Mouse (Mus musculus) neural tube, embryonic 12.5 days (tissue): ENCODE results near the gene Clk2. TPM values are rescaled to one million over a fixed set of nuclear protein-coding genes. Genes with fewer than 3 reads are reported as not detected.

ENCODE experiments used
- ATAC-seq: fragments of 200-750 bp; cut with Nextera tagmentation; 2 replicates; pipeline ENCODE4 v1.8.0; 2017; ENCODE audit warnings: low read depth, mild to moderate bottlenecking, moderate TSS enrichment, moderate library complexity; ENCODE audit not compliant: low FRiP score
- H3K27ac ChIP-seq: fragments of 300-500 bp; sonication (generic); 2 replicates; pipeline ENCODE4 v1.5.1; 2016
- H3K27me3 ChIP-seq: fragments of 300-500 bp; sonication (generic); replicated peaks from 2 replicates; pipeline ENCODE4 v1.6.1; 2016; ENCODE audit warnings: mild to moderate bottlenecking
- H3K36me3 ChIP-seq: fragments of 300-500 bp; sonication (generic); 2 replicates; pipeline ENCODE4 v1.6.1; 2016; ENCODE audit warnings: mild to moderate bottlenecking
- H3K4me1 ChIP-seq: fragments of 300-500 bp; sonication (generic); 2 replicates; pipeline ENCODE4 v1.6.1; 2016
- H3K4me2 ChIP-seq: fragments of 300-500 bp; sonication (generic); replicated peaks from 2 replicates; pipeline ENCODE4 v1.6.1; 2016; ENCODE audit warnings: mild to moderate bottlenecking
- H3K4me3 ChIP-seq: fragments of 300-500 bp; sonication (generic); 2 replicates; pipeline ENCODE4 v1.5.1; 2016
- H3K9ac ChIP-seq: fragments of 300-500 bp; sonication (generic); 2 replicates; pipeline ENCODE4 v1.6.1; 2016; ENCODE audit warnings: mild to moderate bottlenecking
- H3K9me3 ChIP-seq: fragments of 300-500 bp; sonication (generic); 2 replicates; pipeline ENCODE4 v1.6.1; 2016; ENCODE audit warnings: mild to moderate bottlenecking
- WGBS: fragments of 180-500 bp; shearing (Covaris S2); methylation state at CpG from one replicate; pipeline ENCODE4 v1.1.7; 2016; 5-methylcytosine and 5-hydroxymethylcytosine counted together
- polyA plus RNA-seq: library from polyadenylated mRNA; unstranded; fragments of >200 nt; fragmentation: Nextera tagmentation; extraction: Ambion mirVana; gene quantifications from 2 replicates; pipeline ENCODE4 v1.2.1, GENCODE M21; 2016

Gene Clk2
- polyA plus RNA-seq = 38.5 and 43.0 TPM in 2 replicates

DNA sequence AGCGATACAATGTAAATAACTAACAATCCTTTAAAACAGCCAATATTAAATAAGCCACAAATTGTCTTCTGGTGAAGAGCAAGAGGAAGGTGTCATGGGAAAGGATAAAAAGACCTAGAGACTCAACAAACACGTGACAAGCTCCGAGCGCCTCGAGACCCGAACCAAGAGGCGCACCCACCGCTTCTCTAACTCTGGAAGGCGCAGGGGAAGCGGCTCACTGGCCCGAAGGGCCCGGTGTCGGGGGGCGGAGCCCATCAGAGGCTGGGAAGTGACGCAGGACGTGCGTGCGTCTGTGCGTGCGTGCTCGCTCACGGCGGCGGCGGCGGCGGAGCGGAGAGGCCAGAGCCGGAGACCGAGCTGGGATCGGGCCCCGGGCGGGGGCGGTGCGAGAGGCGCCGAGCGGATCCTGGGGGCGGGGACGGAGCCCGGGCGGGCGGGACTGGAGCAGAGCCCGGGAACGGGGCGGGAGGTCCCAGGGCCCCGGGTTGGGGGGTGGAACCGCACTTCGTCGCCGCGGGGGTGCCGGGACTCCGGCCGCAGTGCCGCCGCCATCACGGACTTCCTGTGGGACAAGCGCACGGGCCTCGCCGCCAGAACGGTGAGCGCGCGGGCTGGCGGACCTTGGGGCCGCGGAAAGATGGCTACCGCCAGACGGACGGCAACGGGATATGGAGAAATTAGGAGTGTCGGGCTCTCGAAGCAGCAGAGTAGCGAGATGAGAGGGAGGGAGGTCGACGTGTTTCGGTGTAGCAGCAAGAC lies at the start of gene Clk2:
Clk2 (plus strand) TSS at position 290 of the 762 bp plus-strand sequence.
- Histone ChIP-seq H3K4me3 (peak within 1 kb of the TSS; percentile 84), H3K27ac (peak within 1 kb of the TSS; percentile 83), H3K27me3 (no peaks in the 10 kb centered on the region), H3K4me1 (peaks cover 21% of the 10 kb centered on the region), H3K9ac (peak within 1 kb of the TSS; percentile 94), H3K36me3 (peaks cover 28% of the 10 kb centered on the region), H3K4me2 (peak within 1 kb of the TSS; percentile 60), H3K9me3 (no peaks in the 10 kb centered on the region)
- WGBS = under 1% methylated on average over 79 of the region's 79 CpGs
- peak; percentile 94 for ATAC-seq

DNA sequence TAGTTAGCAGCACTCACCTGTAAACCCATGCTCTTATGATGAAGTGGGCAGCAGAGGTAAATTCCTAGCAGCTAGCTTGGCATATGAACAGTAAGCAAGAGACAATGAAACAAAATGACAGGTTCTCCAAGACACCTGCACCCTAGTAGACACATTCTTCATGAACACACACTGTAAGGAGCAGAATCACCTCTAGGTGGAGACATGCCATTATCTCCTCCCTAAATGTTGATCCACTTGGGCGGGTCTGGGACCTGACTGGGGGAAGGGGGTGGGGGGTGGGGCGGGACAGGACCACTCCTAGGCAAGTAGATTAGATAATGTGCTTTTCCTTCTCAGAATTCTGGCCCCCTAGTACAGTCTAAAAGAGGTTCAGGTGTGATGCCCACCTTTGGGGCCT lies 49.1 kb upstream of the Clk2 start:
- H3K9me3 ChIP-seq = no peaks in the 10 kb centered on the region
- WGBS = 3% methylated on average over 2 of the region's 2 CpGs
- no peak overlapping the region for H3K4me3 ChIP-seq
- H3K27me3 ChIP-seq = no peaks in the 10 kb centered on the region
- no peaks in the 10 kb centered on the region for H3K4me1 ChIP-seq
- no peaks in the 10 kb centered on the region for H3K36me3 ChIP-seq
- H3K4me2 ChIP-seq = no peak overlapping the region
- no peak overlapping the region for H3K27ac ChIP-seq
- ATAC-seq = no peak
- H3K9ac ChIP-seq = no peak overlapping the region

DNA sequence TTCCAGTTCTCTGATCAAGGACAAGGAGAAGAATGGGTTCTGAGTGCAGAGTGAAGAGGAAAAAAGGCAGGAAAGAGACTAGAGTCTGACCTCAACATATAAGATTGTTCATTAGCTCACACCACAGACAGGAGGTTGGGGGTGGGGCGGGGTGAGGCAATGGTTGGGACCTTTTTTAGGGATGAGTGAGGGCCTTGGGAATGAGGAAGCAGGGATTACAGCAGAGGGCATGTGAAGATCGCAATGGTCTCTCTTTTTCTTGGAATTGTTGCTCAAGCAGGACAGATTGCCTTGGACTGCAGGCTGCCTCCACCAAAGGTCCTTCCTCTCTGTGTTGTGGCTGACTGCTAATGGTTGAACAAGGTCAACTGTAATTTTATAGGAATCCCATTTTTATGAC lies 41.3 kb upstream of the Clk2 start:
- Histone ChIP-seq H3K9me3 (no peaks in the 10 kb centered on the region), H3K27me3 (no peaks in the 10 kb centered on the region), H3K4me1 (no peaks in the 10 kb centered on the region), H3K4me3 (no peak overlapping the region), H3K9ac (no peak overlapping the region), H3K27ac (no peak overlapping the region), H3K36me3 (no peaks in the 10 kb centered on the region), H3K4me2 (no peak overlapping the region)
- whole genome bisulfite sequencing = 78% methylated on average over 2 of the region's 2 CpGs
- ATAC-seq = no peak

DNA sequence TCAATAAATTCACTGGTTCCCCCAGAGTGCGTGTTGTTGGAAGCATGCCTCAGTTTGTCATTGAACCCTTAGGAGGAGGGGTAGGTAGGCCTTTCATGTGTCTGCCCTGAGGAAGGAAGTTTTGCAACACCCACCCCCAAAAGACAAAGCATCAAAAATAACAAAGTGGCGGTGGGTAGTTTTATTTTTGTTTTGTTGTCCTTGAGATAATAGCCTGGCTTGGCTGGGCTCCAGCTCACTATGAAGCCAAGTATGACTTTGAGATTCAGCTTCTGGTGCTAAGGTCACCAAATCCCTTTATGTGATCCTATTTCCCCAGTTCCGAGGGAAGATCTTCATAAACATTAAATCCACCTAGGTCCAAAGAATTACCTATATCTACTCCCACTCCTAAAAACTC lies 40.4 kb upstream of the Clk2 start:
- no peak overlapping the region for H3K27ac ChIP-seq
- H3K9ac ChIP-seq = no peak overlapping the region
- H3K36me3 ChIP-seq = no peaks in the 10 kb centered on the region
- ATAC-seq = no peak
- no peaks in the 10 kb centered on the region for H3K9me3 ChIP-seq
- H3K4me3 ChIP-seq = no peak overlapping the region
- H3K4me2 ChIP-seq = no peak overlapping the region
- H3K27me3 ChIP-seq = no peaks in the 10 kb centered on the region
- H3K4me1 ChIP-seq = no peaks in the 10 kb centered on the region
- WGBS = 89% methylated on average over 3 of the region's 3 CpGs

DNA sequence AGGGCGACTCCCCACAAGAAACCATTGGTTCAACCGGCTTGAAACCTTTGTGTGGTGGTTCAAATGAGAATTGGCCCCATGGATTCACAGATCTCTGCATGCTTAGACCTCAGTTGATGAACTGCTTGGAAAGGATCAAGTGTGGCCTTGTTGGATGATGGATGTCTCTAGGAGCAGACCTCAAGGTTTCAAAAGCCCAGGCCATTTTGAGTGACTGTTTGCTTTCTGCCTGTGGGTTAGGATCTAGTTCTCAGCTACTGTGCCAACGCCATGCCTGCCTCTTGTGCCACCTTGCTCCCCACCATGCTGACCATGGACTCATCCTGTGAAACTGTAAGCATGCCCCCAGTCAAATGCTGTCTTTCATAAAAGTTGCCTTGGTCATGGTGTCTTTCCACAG lies 38.6 kb upstream of the Clk2 start:
- Histone ChIP-seq H3K27me3 (no peaks in the 10 kb centered on the region), H3K4me3 (no peak overlapping the region), H3K4me1 (no peaks in the 10 kb centered on the region), H3K9me3 (no peaks in the 10 kb centered on the region), H3K4me2 (no peak overlapping the region), H3K36me3 (no peaks in the 10 kb centered on the region), H3K9ac (no peak overlapping the region), H3K27ac (no peak overlapping the region)
- no peak for ATAC-seq
- WGBS = 92% methylated on average over 3 of the region's 3 CpGs

DNA sequence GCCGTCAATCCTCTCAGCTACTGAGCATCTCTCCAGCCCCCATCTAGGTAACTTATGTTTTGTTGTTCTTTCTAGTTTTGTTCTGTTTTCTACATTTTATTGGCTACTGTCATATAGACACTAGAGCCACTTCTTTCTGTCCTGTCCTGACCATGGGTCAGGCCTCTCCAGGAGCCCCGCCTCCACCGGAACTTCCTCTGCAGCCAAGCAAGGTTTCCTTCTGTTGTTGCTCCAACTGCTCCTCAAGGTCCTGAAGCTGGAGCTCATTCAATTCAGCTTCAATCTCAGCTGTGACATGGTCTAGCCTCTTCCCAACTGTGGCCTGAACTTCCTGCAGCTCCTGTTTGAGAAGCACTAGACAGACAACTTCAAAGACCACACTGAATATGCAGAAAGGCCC lies 34.7 kb upstream of the Clk2 start:
- Histone ChIP-seq H3K4me3 (no peak overlapping the region), H3K4me1 (peaks cover 7% of the 10 kb centered on the region), H3K27me3 (no peaks in the 10 kb centered on the region; the same call in none of the 2 replicates), H3K9ac (no peak overlapping the region), H3K27ac (no peak overlapping the region), H3K4me2 (no peak overlapping the region), H3K36me3 (no peaks in the 10 kb centered on the region), H3K9me3 (no peaks in the 10 kb centered on the region)
- ATAC-seq = no peak
- WGBS = 98% methylated on average over 3 of the region's 3 CpGs

DNA sequence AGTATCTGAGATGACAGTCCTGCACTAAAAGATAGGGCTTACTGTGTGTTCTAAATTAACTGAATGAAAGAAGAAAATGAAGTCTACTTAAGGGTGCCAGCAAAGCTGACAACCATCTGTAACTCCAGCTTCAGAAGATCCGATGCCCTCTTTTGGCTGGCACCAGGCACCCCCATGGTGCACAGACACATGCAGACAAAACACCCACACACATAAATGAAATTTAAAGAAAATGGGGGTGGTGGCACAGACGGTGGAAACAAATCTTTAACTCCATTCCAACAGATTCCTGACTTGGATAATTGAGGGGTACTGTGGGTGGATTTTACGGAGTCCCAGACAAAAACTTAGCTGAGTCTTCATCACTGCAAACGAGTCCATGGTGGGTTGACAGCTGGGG lies 32.8 kb upstream of the Clk2 start:
- H3K9me3 ChIP-seq = no peaks in the 10 kb centered on the region
- H3K4me1 ChIP-seq = peaks cover 7% of the 10 kb centered on the region
- peak overlapping the region; percentile 28; the same call in 1 of the 2 replicates for H3K4me3 ChIP-seq
- H3K9ac ChIP-seq = no peak overlapping the region
- H3K4me2 ChIP-seq = peak overlapping the region; percentile 62
- H3K27me3 ChIP-seq = no peaks in the 10 kb centered on the region; the same call in none of the 2 replicates
- H3K27ac ChIP-seq = no peak overlapping the region
- ATAC-seq = no peak
- H3K36me3 ChIP-seq = no peaks in the 10 kb centered on the region
- WGBS = 43% methylated on average over 4 of the region's 4 CpGs

DNA sequence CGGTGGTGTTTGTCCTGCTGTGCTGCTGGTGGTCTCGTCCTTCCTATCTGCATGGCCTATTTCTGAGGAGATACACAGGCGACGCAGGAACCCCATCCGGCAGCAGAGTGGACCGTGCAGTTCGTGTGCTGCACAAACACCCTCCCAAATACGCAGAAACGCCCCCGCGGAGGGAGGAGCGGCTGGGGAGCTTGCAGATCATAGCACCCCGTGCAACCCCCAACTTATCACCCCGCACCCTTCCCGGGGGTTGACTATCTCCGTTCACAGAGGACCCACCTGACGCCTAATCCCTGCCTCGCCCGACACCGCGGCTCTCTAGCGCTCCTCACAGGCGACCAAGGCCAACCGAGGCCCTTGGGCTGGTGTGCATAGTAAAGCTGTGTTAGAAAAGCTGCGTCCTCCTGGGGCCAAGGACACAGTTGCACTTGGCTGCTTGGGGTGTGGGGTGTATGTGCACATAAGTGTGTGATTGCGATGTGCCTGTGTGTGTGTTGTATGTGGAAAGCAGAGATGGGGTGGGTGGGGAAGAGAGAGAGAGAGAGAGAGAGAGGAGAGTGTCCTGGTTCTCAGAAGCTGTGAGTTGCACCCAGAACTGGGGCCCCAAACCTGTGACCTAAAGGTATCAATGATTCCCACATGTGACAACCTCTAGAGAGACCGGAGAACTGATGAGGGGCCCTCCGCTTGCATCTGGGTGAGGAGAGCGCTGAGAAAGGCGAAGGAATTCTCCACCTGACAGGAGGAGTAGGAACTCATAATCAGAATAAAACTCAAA lies 32.1 kb upstream of the Clk2 start:
- peak overlapping the region; percentile 62 for H3K4me2 ChIP-seq
- H3K9ac ChIP-seq = peak overlapping the region; percentile 29; the same call in 1 of the 2 replicates
- peak overlapping the region; percentile 28 for H3K4me3 ChIP-seq
- H3K9me3 ChIP-seq = no peaks in the 10 kb centered on the region
- no peak overlapping the region for H3K27ac ChIP-seq
- H3K4me1 ChIP-seq = peaks cover 7% of the 10 kb centered on the region
- 17% methylated on average over 30 of the region's 30 CpGs for WGBS
- no peaks in the 10 kb centered on the region for H3K36me3 ChIP-seq
- H3K27me3 ChIP-seq = no peaks in the 10 kb centered on the region; the same call in none of the 2 replicates
- 0 out of 2 replicates have a peak, but pooled peaks have one; percentile 29 for ATAC-seq

DNA sequence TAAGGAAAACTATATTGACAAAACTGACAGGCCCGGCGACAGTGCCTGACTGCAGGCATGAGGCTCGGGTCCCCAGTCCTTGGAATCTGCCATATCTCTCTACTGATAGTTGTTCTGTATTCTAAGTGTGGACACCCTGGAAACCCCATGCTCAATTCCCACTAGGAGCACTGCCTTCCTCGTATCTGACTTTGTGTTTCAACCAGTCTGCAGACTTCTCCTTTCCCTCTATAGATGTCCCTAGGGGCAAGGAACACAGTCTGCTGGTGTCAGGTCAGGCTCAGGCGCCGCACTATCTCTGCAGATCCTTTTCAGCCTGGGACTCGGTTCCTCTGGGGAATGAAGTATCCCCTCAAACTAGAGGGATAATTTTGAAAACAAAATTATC lies 31.5 kb upstream of the Clk2 start:
- no peak overlapping the region for H3K27ac ChIP-seq

DNA sequence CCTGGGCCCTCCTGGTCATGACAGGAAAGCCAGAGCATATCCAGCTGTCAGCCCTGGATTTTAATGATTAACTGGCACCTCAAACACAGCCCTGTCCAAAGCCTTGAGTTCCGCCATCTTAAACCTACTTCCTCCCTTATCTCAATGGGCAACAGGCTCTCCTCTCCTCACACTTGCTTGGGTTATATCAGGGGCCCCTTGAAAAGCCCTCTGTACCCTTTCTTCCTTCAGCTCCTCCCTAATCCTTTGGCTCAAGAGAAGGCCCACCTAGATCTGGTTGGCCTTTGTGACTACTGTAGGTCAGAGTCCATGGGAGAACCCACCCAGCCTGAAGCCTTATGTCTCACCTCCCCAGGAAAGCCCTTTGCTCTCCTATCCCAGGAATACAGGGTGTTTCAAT lies 30.8 kb upstream of the Clk2 start:
- no peak overlapping the region for H3K27ac ChIP-seq
- H3K27me3 ChIP-seq = no peaks in the 10 kb centered on the region; the same call in none of the 2 replicates
- no peak overlapping the region for H3K9ac ChIP-seq
- peaks cover 7% of the 10 kb centered on the region for H3K4me1 ChIP-seq
- H3K9me3 ChIP-seq = no peaks in the 10 kb centered on the region
- WGBS = 93% methylated on average over 1 of the region's 1 CpGs
- no peak overlapping the region for H3K4me2 ChIP-seq
- H3K36me3 ChIP-seq = no peaks in the 10 kb centered on the region
- H3K4me3 ChIP-seq = no peak overlapping the region
- no peak for ATAC-seq

More for the DNA sequence above, 31.5 kb upstream of the Clk2 start:
- Histone ChIP-seq H3K4me3 (no peak overlapping the region), H3K4me1 (peaks cover 7% of the 10 kb centered on the region), H3K9ac (no peak overlapping the region), H3K4me2 (0 out of 2 replicates have a peak overlapping the region, but pooled peaks have one; percentile 62), H3K9me3 (no peaks in the 10 kb centered on the region), H3K36me3 (no peaks in the 10 kb centered on the region), H3K27me3 (no peaks in the 10 kb centered on the region; the same call in none of the 2 replicates)
- ATAC-seq = no peak
- 81% methylated on average over 7 of the region's 7 CpGs for WGBS

DNA sequence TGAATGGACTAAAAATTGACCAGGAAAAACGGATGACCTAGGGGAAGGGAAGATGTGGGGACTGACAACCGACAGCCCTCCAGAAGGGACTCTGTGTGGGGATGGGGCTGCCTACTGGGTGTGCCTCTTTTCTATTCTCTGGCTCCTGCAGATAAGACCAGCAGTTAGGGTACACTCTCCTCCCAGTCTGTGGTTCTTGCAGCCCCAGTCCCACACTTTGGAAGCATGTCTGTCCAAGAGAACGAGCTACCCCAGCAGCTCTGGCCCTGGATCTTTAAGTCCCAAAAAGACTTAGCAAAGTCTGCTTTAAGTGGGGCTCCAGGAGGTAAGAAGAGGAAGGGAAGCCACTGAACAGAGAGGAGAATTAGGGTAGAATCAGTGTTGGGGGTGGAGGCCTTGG lies 28.6 kb upstream of the Clk2 start, which contains the start of gene Pklr:
Pklr (plus strand) TSS at position 185 of the 400 bp plus-strand sequence.
- Histone ChIP-seq H3K4me2 (no peak within 1 kb of the TSS), H3K27me3 (no peaks in the 10 kb centered on the region; the same call in none of the 2 replicates), H3K27ac (no peak within 1 kb of the TSS), H3K4me3 (no peak within 1 kb of the TSS), H3K9me3 (no peaks in the 10 kb centered on the region), H3K9ac (no peak within 1 kb of the TSS), H3K4me1 (peaks cover 7% of the 10 kb centered on the region), H3K36me3 (no peaks in the 10 kb centered on the region)
- no peak for ATAC-seq
- 57% methylated on average over 3 of the region's 3 CpGs for WGBS

DNA sequence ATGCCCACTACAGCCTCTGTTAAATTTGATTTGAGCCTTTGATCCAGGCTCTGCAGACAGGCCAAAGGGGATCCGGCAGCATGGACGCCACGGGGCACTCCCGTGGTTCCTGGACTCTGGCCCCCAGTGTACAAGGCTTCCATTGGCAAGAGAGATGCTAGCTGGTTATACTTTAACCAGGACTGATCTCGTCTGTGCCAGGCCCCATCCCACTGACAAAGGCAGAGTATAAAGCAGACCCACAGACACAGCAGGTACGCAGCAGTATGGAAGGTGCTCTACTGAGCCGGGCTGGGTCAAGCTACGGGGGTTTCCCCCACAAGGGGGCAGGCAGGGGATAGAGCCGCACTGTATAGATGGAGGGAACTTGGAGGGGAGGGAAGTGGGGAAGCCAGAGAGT lies 28.2 kb upstream of the Clk2 start:
- 20% methylated on average over 9 of the region's 9 CpGs for WGBS
- no peak for ATAC-seq
- Histone ChIP-seq H3K36me3 (no peaks in the 10 kb centered on the region), H3K4me2 (no peak overlapping the region), H3K9me3 (no peaks in the 10 kb centered on the region), H3K4me1 (peaks cover 7% of the 10 kb centered on the region), H3K9ac (no peak overlapping the region), H3K4me3 (no peak overlapping the region), H3K27me3 (no peaks in the 10 kb centered on the region; the same call in none of the 2 replicates), H3K27ac (no peak overlapping the region)
